Mouse (Mus musculus) heart, postnatal 10 days (tissue): ENCODE results near the gene Add3. TPM values are rescaled to one million over a fixed set of nuclear protein-coding genes. Genes with fewer than 3 reads are reported as not detected.

Experiments used
- total RNA-seq, 2 experiments: library from RNA; stranded (reverse); gene quantifications; 2 replicates each; pipeline ENCODE4 v1.2.3; 2021

Gene Add3
- total RNA-seq, 2 experiments from 2014 or later: 79.2 to 83.7 TPM

Other genes with a start within 250 kb of the Add3 start
- 100 to 1,000 TPM; 124 to 125 TPM for gene Xpnpep1, start 100.2 kb upstream of the Add3 start, total RNA-seq
- 10 to 100 TPM; 36.3 to 39.9 TPM for gene Mxi1, start 170.1 kb downstream of the Add3 start, total RNA-seq
- gene Gm10197, start 231.3 kb downstream of the Add3 start, total RNA-seq: not detected